Mouse (Mus musculus) adipose tissue, adult 10 weeks (tissue): ENCODE data around the gene Mast2. TPM values are rescaled to one million over a fixed set of nuclear protein-coding genes. Genes with fewer than 3 reads are reported as not detected.

ENCODE experiments used
- polyA plus RNA-seq: library from polyadenylated mRNA; stranded (reverse); fragments of 350-450 nt; fragmentation: Illumina TruSeq; extraction: RNeasy Lipid Tissue Mini Kit (QIAGEN cat#74804); gene quantifications from one replicate; pipeline ENCODE4 v1.2.3, GENCODE M21; 2014; ENCODE audit warnings: low read depth, low replicate concordance

Mast2 gene
- polyA plus RNA-seq: 24.1 TPM

DNA sequence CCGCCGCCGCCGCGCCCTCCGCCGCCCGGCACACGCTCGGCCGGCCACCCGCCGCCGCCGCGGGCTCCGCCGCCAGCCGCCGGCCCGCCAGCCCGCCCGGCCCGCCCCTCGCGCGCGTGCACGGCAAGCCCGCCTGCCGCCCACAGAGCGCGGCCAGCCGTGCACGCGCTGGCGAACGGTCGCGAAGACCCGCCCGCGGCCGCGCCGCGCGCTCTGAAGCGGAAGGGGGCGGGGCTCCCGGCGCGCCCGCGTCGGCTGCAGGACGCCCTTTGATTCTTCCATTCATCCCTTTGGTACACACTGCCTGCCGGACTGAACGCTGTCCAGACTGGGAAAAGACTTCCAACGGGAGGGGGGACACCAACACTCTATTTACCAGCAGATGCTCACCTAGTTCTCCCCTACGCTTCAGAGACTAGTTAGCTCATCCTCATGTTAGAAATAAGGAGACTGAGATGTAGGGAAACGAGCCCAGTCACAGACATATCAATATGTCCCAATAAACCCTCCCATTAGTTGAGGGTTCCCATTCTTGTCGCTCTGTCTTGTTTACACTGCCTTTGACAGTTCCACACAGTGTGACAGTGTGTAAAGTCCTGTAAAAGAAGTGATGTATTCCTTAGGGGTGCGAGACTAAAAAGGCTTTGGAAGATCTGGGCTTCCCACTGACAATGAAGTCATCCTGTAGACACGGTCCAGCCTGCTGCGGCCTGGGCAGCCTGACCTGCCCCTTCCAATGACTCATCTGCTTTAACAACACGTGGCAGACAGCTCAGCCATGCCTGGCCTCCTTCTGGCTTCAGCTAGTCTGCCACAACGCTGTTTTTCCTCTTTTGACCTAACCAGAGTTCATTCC lies at the start of gene Mast2:
Gene Mast2 (minus strand): TSS at position 58 of the 856 bp plus-strand sequence.

DNA sequence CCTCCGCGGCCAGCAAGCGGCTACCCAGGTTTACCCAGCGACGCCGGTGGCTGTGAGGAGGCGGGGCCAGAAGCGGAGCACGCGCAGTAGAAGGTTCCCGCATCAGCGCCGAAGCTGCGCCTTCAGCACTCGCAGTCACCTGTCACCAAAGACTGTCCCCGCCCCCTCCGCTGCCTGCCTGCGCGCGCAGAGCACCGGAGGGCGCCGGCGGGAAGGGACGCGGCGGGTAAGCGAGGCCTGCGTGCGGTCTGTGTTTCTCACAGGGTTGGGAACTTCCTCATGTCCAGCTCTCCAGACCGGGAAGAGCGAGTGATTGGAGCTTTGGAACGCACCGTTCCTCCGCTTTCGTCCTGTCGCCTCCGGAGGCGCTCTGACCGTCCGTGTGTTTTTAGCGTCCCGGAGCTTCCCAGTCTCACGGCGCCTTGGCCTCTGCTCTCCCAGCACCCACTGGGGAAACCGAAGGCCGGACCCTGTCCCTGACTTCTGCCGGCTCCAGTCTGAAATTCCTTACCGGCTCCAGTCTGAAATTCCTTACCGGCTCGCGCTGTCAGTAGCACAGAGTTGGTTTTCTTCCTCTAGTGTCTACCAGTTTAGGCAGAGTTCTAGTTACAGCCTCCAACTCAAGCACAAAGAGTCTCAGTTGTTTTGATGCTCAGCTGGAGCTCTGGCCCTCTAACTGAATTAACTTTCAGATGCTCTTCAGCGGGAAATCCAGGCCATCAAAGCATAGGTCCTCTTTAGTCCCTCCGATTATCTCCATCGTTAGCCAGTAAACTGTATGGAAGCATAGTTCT lies 43.6 kb upstream of the Mast2 start, which contains the start of gene Ipp:
Gene Ipp (plus strand): TSS at position 125 of the 794 bp plus-strand sequence.

Other genes with a start within 250 kb of the Mast2 start
- gene Pik3r3, start 242.6 kb downstream of the Mast2 start, polyA plus RNA-seq: 19.1 TPM
- 10.2 TPM for gene Ipp, start 43.4 kb upstream of the Mast2 start, polyA plus RNA-seq
- gene Tmem69, start 91.8 kb upstream of the Mast2 start, polyA plus RNA-seq: 16.5 TPM
- gene Gpbp1l1, start 93.5 kb upstream of the Mast2 start, polyA plus RNA-seq: 49.9 TPM
- gene Ccdc17, start 132.5 kb upstream of the Mast2 start, polyA plus RNA-seq: 15.1 TPM
- gene Nasp, start 163.8 kb upstream of the Mast2 start, polyA plus RNA-seq: 36.5 TPM
- gene Akr1a1, start 187.5 kb upstream of the Mast2 start, polyA plus RNA-seq: 798 TPM
- 770 TPM for gene Prdx1, start 221.4 kb upstream of the Mast2 start, polyA plus RNA-seq
- gene Mmachc, start 244.2 kb upstream of the Mast2 start, polyA plus RNA-seq: 22.1 TPM
- gene Ccdc163, start 244.3 kb upstream of the Mast2 start, polyA plus RNA-seq: 15.4 TPM